Mouse (Mus musculus) thymus, adult 2 months (tissue): Measurements from ENCODE around the gene Dnmt3a.

Source experiments
- CTCF ChIP-seq: fragments of 200-500 bp; IDR thresholded peaks from 2 replicates; pipeline ENCODE4 v1.5.1; 2012; ENCODE audit warnings: mild to moderate bottlenecking, control low read depth, low read length, moderate library complexity, borderline replicate concordance; ENCODE audit not compliant: control insufficient read depth, poor library complexity, insufficient read depth; ENCODE audit errors: extremely low read depth
- POLR2A ChIP-seq: fragments of 200-500 bp; IDR thresholded peaks from 2 replicates; pipeline ENCODE4 v1.6.1; 2012; ENCODE audit warnings: mild to moderate bottlenecking, low read length, control low read depth, moderate library complexity; ENCODE audit not compliant: control insufficient read depth, poor library complexity, insufficient read depth; ENCODE audit errors: extremely low read depth

GRCm38 (mm10) chr12:3897057-3897545, 91.3 kb downstream of the Dnmt3a start:
- TF ChIP-seq CTCF = no peak
- no peak for TF ChIP-seq POLR2A
